In the genomic region with DNA sequence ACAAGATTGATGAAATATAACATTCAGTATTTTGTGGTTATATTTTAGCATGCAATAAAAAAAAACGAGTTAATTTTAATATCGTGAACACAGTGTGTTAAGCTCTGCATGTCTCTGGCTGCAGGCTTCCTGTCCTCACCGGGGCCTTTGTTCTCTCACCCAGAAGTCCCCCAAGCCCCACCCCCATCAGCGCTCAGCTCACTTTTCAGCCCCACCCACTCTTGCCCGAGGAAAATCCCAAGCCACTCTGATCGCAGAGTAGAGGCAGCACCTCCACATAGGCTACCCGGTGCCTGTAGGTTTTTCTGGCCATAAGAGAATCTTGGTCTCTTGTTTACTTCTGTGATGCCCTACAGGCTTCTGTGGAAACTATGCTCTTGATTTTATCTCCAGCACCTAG, we compare ENCODE assay signal across 9 mouse cellular contexts. TPM values are rescaled to one million over a fixed set of nuclear protein-coding genes. Genes with fewer than 3 reads are reported as not detected.
DNase-seq lines count a peak whose midpoint lies in the region; ATAC-seq lines count a peak whose summit lies in the region.
"Had no signal": no experiment of that assay in that cellular context is flagged by ENCODE, and none has a peak within 500 bp of the region (broad histone marks: within the 10 kb centered on the region; RNA-seq: fewer than 3 reads in every experiment).

No protein-coding gene starts in this region.

- no peaks in the 10 kb centered on the region for H3K27me3 ChIP-seq in forebrain, embryonic 14.5 days (replicated peaks; ENCODE audit: control insufficient read depth, insufficient read depth, low read length)
- no peaks in the 10 kb centered on the region for H3K27me3 ChIP-seq in hindbrain, embryonic 14.5 days (ENCODE audit: control insufficient read depth, insufficient read depth, low read length)
- H3K27me3 ChIP-seq in limb, embryonic 12.5 days = no peaks in the 10 kb centered on the region
- no peaks in the 10 kb centered on the region for H3K27me3 ChIP-seq in midbrain, embryonic 10.5 days (ENCODE audit: low read depth, poor library complexity, severe bottlenecking)
- no peaks in the 10 kb centered on the region for H3K27me3 ChIP-seq in stomach, embryonic 14.5 days (ENCODE audit: control insufficient read depth, insufficient read depth, low read length)

- H3K9me3 ChIP-seq in forebrain, embryonic 14.5 days (replicated peaks; ENCODE audit: control insufficient read depth, low read length) = 0 out of 2 replicates have a peak, but pooled peaks cover 4% of the 10 kb centered on the region
- peaks cover 8% of the 10 kb centered on the region; the same call in 1 of the 2 replicates for H3K9me3 ChIP-seq in hindbrain, embryonic 14.5 days (ENCODE audit: control insufficient read depth, low read length)
- H3K9me3 ChIP-seq in limb, embryonic 12.5 days = no peaks in the 10 kb centered on the region
- H3K9me3 ChIP-seq in midbrain, embryonic 10.5 days (replicated peaks) = peaks cover 4% of the 10 kb centered on the region; the same call in 1 of the 2 replicates
- H3K9me3 ChIP-seq in stomach, embryonic 14.5 days (ENCODE audit: control insufficient read depth, low read depth, low read length) = no peaks in the 10 kb centered on the region

- peak; percentile 93 for ATAC-seq in forebrain, embryonic 14.5 days
- peak; percentile 86 for ATAC-seq in hindbrain, embryonic 14.5 days (ENCODE audit: low FRiP score)
- ATAC-seq in limb, embryonic 12.5 days (ENCODE audit: insufficient number of reproducible peaks, insufficient read depth, low FRiP score, low TSS enrichment, low read depth) = peak; percentile 84
- peak; percentile 85 for ATAC-seq in stomach, embryonic 14.5 days (ENCODE audit: insufficient number of reproducible peaks, insufficient read depth, low FRiP score, low read depth)

- DNase-seq in adrenal gland, adult 2 months = peak; percentile 42
- no peak for DNase-seq in adrenal gland, adult 18-20 months (ENCODE audit: low spot score in 2 of 2)
- peak; percentile 85 for DNase-seq in ZHBTc4 (ENCODE audit: low read depth, low spot score)
- DNase-seq in forebrain, embryonic 14.5 days (ENCODE audit: low spot score) = peak; percentile 87
- peak; percentile 73 for DNase-seq in hindbrain, embryonic 14.5 days (ENCODE audit: low spot score)
- peak; percentile 85 for DNase-seq in midbrain, embryonic 10.5 days (ENCODE audit: low spot score)

- H3K4me2 ChIP-seq in forebrain, embryonic 14.5 days (ENCODE audit: low read length) = peak overlapping the region; percentile 60
- peak overlapping the region; percentile 61 for H3K4me2 ChIP-seq in hindbrain, embryonic 14.5 days (replicated peaks)
- H3K4me2 ChIP-seq in limb, embryonic 12.5 days = peak overlapping the region; percentile 63
- peak overlapping the region; percentile 54 for H3K4me2 ChIP-seq in stomach, embryonic 14.5 days (replicated peaks; ENCODE audit: low read depth, low read length)

- 2% methylated on average over 7 of the region's 7 CpGs for whole genome bisulfite sequencing in forebrain, embryonic 14.5 days
- 0% methylated on average over 7 of the region's 7 CpGs for WGBS in hindbrain, embryonic 14.5 days
- WGBS in limb, embryonic 12.5 days = under 1% methylated on average over 7 of the region's 7 CpGs
- WGBS in midbrain, embryonic 10.5 days = under 1% methylated on average over 7 of the region's 7 CpGs
- WGBS in stomach, embryonic 14.5 days = 1% methylated on average over 7 of the region's 7 CpGs

- peaks cover 3% of the 10 kb centered on the region; the same call in 1 of the 2 replicates for H3K4me1 ChIP-seq in forebrain, embryonic 14.5 days (ENCODE audit: control insufficient read depth, insufficient read depth, low read length)
- H3K4me1 ChIP-seq in hindbrain, embryonic 14.5 days (replicated peaks; ENCODE audit: control insufficient read depth, insufficient read depth, low read length) = peaks cover 26% of the 10 kb centered on the region
- H3K4me1 ChIP-seq in limb, embryonic 12.5 days (replicated peaks) = peaks cover 10% of the 10 kb centered on the region
- peaks cover 31% of the 10 kb centered on the region for H3K4me1 ChIP-seq in midbrain, embryonic 10.5 days
- H3K4me1 ChIP-seq in stomach, embryonic 14.5 days (ENCODE audit: control insufficient read depth, insufficient read depth, low read length) = no peaks in the 10 kb centered on the region

- H3K9ac ChIP-seq in forebrain, embryonic 14.5 days (ENCODE audit: low read length) = peak overlapping the region; percentile 54
- H3K9ac ChIP-seq in hindbrain, embryonic 14.5 days = peak overlapping the region; percentile 58
- no peak overlapping the region for H3K9ac ChIP-seq in limb, embryonic 12.5 days (replicated peaks)
- H3K9ac ChIP-seq in stomach, embryonic 14.5 days (replicated peaks; ENCODE audit: low read depth, low read length) = no peak overlapping the region; the same call in 1 of the 2 replicates

- peak overlapping the region; percentile 70 for H3K27ac ChIP-seq in forebrain, embryonic 14.5 days (ENCODE audit: low read depth, low read length)
- H3K27ac ChIP-seq in hindbrain, embryonic 14.5 days = peak overlapping the region; percentile 84
- H3K27ac ChIP-seq in limb, embryonic 12.5 days = peak overlapping the region; percentile 53; the same call in 1 of the 2 replicates
- peak overlapping the region; percentile 90 for H3K27ac ChIP-seq in midbrain, embryonic 10.5 days (replicated peaks)
- no peak overlapping the region for H3K27ac ChIP-seq in stomach, embryonic 14.5 days (ENCODE audit: low read length)

- H3K36me3 ChIP-seq in forebrain, embryonic 14.5 days (ENCODE audit: control insufficient read depth, insufficient read depth, low read length) = no peaks in the 10 kb centered on the region
- H3K36me3 ChIP-seq in hindbrain, embryonic 14.5 days (replicated peaks; ENCODE audit: control insufficient read depth, insufficient read depth) = no peaks in the 10 kb centered on the region
- no peaks in the 10 kb centered on the region for H3K36me3 ChIP-seq in limb, embryonic 12.5 days
- no peaks in the 10 kb centered on the region for H3K36me3 ChIP-seq in midbrain, embryonic 10.5 days
- no peaks in the 10 kb centered on the region for H3K36me3 ChIP-seq in stomach, embryonic 14.5 days (ENCODE audit: control insufficient read depth, insufficient read depth, low read length)

- peak overlapping the region; percentile 28 for H3K4me3 ChIP-seq in forebrain, embryonic 14.5 days (ENCODE audit: low read depth, low read length)
- H3K4me3 ChIP-seq in hindbrain, embryonic 14.5 days (replicated peaks; ENCODE audit: low read length) = peak overlapping the region; percentile 21
- peak overlapping the region; percentile 29 for H3K4me3 ChIP-seq in limb, embryonic 12.5 days (replicated peaks)
- peak overlapping the region; percentile 49 for H3K4me3 ChIP-seq in midbrain, embryonic 10.5 days
- peak overlapping the region; percentile 20 for H3K4me3 ChIP-seq in stomach, embryonic 14.5 days (ENCODE audit: low read depth, low read length)

RNA-seq across cellular contexts. Expression of a gene that starts 50.4 kb away (rescaled TPM):
- 10 to 100 TPM; 17.4 to 29.9 TPM for total RNA-seq in adrenal gland, adult 2 months (2021)
- polyA plus RNA-seq in adrenal gland, adult 2 months (2012; rRNA removed) = 3.8 and 4.4 TPM in 2 replicates
- 10 to 100 TPM; 22.0 to 22.6 TPM for total RNA-seq in adrenal gland, adult 18-20 months (2021)
- 1.4 and 2.2 TPM in 2 replicates for polyA plus RNA-seq in forebrain, embryonic 14.5 days (2014; fragmentation: Nextera tagmentation; extraction: Ambion mirVana)
- 1.5 and 3.0 TPM in 2 replicates for polyA plus RNA-seq in hindbrain, embryonic 14.5 days (2014; fragmentation: Nextera tagmentation; extraction: Ambion mirVana)
- 0.52 and 0.53 TPM in 2 replicates for polyA plus RNA-seq in limb, embryonic 12.5 days (2016; fragmentation: Nextera tagmentation; extraction: Ambion mirVana)
- polyA plus RNA-seq in midbrain, embryonic 10.5 days (2016; fragmentation: Nextera tagmentation; extraction: Ambion mirVana) = 0.28 and 0.48 TPM in 2 replicates
- polyA plus RNA-seq in stomach, embryonic 14.5 days (2014; fragmentation: Nextera tagmentation; extraction: Ambion mirVana) = not detected in 2 replicates
- polyA plus RNA-seq: C2C12 had no signal

Comparison
In these comparisons a context has a peak if more than half of its experiments do, and no peak if none do; other contexts are left out.
1. DNase-seq: peak in adrenal gland, adult 2 months (single experiment), ZHBTc4 (single experiment), forebrain, embryonic 14.5 days (single experiment), hindbrain, embryonic 14.5 days (single experiment) and midbrain, embryonic 10.5 days (single experiment); none in adrenal gland, adult 18-20 months (0 of 2).
2. H3K9ac ChIP-seq: peak in forebrain, embryonic 14.5 days (single experiment) and hindbrain, embryonic 14.5 days (single experiment); none in limb, embryonic 12.5 days (single experiment) and stomach, embryonic 14.5 days (single experiment).
3. Peak in every context shown above with its lines, with median percentiles within 50 percentile points of each other: ATAC-seq, H3K4me2 ChIP-seq and H3K4me3 ChIP-seq.